Mouse (Mus musculus) spleen, adult 2 months (tissue): Measurements from ENCODE around the gene Arhgef15. TPM values are rescaled to one million over a fixed set of nuclear protein-coding genes. Genes with fewer than 3 reads are reported as not detected.

ENCODE experiments used
- DNase-seq, 2 experiments: peaks; one replicate each; pipeline versions ENCODE4 v3.0.0 to v3.0.0-alpha.2; 2012 to 2021; ENCODE audit warnings: low spot score in 2 of 2, low read depth in 1 of 2
- H3K27ac ChIP-seq: fragments of 200-500 bp; 2 replicates; pipeline ENCODE4 v1.5.1; 2012; ENCODE audit warnings: low read length, inconsistent platforms; ENCODE audit not compliant: insufficient read depth
- H3K27me3 ChIP-seq: fragments of 200-500 bp; 2 replicates; pipeline ENCODE4 v1.6.1; 2012; ENCODE audit warnings: mild to moderate bottlenecking, moderate library complexity, low read length, inconsistent platforms; ENCODE audit not compliant: control insufficient read depth, insufficient read depth
- H3K36me3 ChIP-seq: fragments of 200-500 bp; 2 replicates; pipeline ENCODE4 v1.6.1; 2012; ENCODE audit warnings: mild to moderate bottlenecking, low read length, inconsistent platforms; ENCODE audit not compliant: control insufficient read depth, insufficient read depth
- H3K4me1 ChIP-seq: fragments of 200-500 bp; 2 replicates; pipeline ENCODE4 v1.6.1; 2011; ENCODE audit warnings: inconsistent platforms; ENCODE audit not compliant: control insufficient read depth, insufficient read depth, insufficient read length
- H3K4me3 ChIP-seq: fragments of 200-500 bp; 2 replicates; pipeline ENCODE4 v1.5.1; 2011; ENCODE audit warnings: mild to moderate bottlenecking, inconsistent platforms; ENCODE audit not compliant: insufficient read depth, insufficient read length; ENCODE audit errors: extremely low read depth
- CTCF ChIP-seq: fragments of 200-500 bp; IDR thresholded peaks from 2 replicates; pipeline ENCODE4 v1.5.1; 2011; ENCODE audit warnings: mild to moderate bottlenecking, inconsistent platforms; ENCODE audit not compliant: insufficient read depth, insufficient read length, insufficient replicate concordance; ENCODE audit errors: extremely low read depth
- POLR2A ChIP-seq: fragments of 200-500 bp; IDR thresholded peaks from 2 replicates; pipeline ENCODE4 v1.6.1; 2011; ENCODE audit warnings: low read depth, low read length, inconsistent platforms
- WGBS: fragments of 180-500 bp; shearing (Covaris S2); methylation state at CpG from one replicate; pipeline ENCODE4 v1.1.7; 2018; 5-methylcytosine and 5-hydroxymethylcytosine counted together
- polyA plus RNA-seq: library from polyadenylated mRNA; depleted of rRNA; stranded (reverse); fragments of >200 nt; gene quantifications from 2 replicates; pipeline ENCODE4 v1.2.3, GENCODE M21; 2012

Arhgef15 gene
- polyA plus RNA-seq, 1 experiment = 11.0 TPM

DNA sequence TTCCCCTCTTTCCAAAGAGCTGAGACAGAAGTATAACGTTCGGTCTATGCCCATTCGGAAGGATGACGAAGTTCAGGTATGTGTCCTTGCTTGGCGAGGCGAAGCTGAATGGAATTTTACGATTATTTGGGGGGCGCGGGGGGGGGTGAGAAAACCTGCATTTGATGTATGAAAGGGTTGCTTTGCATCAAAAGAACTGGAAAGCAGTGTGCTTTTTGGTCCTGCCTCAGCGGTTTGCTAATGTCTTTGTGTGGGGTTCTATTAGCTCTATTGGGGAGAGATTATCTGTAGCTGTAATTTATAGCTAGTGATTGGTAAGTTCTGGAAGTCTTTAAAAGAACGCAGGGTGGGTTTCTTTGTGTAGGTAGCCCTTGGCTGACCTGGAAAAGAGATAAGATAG, 54.9 kb downstream of the Arhgef15 start:
- peaks cover 7% of the 10 kb centered on the region; the same call in 1 of the 2 replicates for H3K4me1 ChIP-seq
- H3K27ac ChIP-seq = no peak overlapping the region
- 0 out of 2 replicates have a peak, but pooled peaks cover 2% of the 10 kb centered on the region for H3K27me3 ChIP-seq
- TF ChIP-seq POLR2A = no peak
- no peak for TF ChIP-seq CTCF
- WGBS = 8% methylated on average over 11 of the region's 11 CpGs
- DNase-seq = no peak
- H3K4me3 ChIP-seq = peak overlapping the region; percentile 37; the same call in 1 of the 2 replicates
- peaks cover 33% of the 10 kb centered on the region for H3K36me3 ChIP-seq

DNA sequence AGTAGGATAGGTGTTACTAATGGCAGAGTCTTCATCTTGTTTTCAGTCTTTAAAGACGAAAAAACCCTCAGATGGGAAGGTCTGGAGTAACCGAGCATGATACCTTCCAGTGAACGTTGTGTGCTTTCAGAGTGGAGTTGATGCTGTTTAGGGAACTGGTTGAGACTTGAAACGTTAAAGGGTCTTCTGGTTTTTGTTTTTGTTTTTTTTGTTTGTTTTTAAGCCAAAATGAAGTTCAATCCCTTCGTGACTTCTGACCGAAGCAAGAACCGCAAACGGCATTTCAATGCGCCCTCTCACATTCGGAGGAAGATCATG, 55.3 kb downstream of the Arhgef15 start:
- peak overlapping the region; percentile 89 for H3K4me3 ChIP-seq
- no peak overlapping the region for H3K27ac ChIP-seq
- WGBS = 3% methylated on average over 10 of the region's 10 CpGs
- peaks cover 7% of the 10 kb centered on the region; the same call in 1 of the 2 replicates for H3K4me1 ChIP-seq
- 0 out of 2 replicates have a peak, but pooled peaks cover 2% of the 10 kb centered on the region for H3K27me3 ChIP-seq
- peaks cover 32% of the 10 kb centered on the region for H3K36me3 ChIP-seq
- no peak for DNase-seq
- no peak for TF ChIP-seq CTCF
- no peak for TF ChIP-seq POLR2A

DNA sequence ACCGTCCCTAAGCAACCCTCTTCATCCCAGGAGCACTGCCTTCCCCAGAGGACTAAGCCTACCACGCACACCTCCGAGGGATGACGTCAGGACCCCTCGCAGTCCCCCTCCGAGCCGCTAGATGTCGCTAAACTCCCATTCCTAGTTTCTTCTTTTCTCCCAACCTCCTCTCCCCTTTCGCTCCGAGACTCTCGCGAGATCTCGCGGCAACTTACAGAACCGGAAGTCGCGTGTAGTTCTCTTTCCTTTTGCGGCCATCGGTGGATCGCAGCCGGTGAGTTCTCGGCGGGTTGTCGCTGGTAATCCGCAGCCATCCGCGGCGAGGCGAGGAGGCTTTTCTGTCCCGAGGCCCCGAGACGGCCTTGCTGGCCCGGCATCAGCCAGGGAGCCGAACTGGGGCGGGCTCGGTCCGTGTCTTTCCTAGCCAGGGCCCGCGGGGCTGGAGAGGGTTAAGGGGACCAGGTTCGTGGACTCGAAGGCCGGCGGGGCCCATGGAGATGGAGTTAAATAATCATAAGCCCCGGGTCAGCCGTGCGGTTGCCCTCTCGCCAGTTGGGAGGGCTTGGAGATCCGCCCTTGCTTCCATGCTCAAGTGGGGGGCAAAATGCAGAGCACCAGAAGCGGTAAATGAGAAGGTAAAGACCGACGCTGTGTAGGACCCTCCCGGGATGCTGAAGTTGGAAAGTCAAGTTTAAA, 55.8 kb downstream of the Arhgef15 start, which contains the start of gene Rpl26:
Rpl26 (plus strand) TSS at position 233 of the 696 bp plus-strand sequence.
- peak within 1 kb of the TSS; percentile 89 for H3K4me3 ChIP-seq
- peaks cover 7% of the 10 kb centered on the region; the same call in 1 of the 2 replicates for H3K4me1 ChIP-seq
- WGBS = under 1% methylated on average over 52 of the region's 52 CpGs
- peak within 1 kb of the TSS; percentile 87 for H3K27ac ChIP-seq
- TF ChIP-seq CTCF = peak; percentile 96
- peak; percentile 94 for TF ChIP-seq POLR2A
- peaks cover 29% of the 10 kb centered on the region for H3K36me3 ChIP-seq
- DNase-seq = peak; percentile 97 to 99
- H3K27me3 ChIP-seq = 0 out of 2 replicates have a peak, but pooled peaks cover 2% of the 10 kb centered on the region

DNA sequence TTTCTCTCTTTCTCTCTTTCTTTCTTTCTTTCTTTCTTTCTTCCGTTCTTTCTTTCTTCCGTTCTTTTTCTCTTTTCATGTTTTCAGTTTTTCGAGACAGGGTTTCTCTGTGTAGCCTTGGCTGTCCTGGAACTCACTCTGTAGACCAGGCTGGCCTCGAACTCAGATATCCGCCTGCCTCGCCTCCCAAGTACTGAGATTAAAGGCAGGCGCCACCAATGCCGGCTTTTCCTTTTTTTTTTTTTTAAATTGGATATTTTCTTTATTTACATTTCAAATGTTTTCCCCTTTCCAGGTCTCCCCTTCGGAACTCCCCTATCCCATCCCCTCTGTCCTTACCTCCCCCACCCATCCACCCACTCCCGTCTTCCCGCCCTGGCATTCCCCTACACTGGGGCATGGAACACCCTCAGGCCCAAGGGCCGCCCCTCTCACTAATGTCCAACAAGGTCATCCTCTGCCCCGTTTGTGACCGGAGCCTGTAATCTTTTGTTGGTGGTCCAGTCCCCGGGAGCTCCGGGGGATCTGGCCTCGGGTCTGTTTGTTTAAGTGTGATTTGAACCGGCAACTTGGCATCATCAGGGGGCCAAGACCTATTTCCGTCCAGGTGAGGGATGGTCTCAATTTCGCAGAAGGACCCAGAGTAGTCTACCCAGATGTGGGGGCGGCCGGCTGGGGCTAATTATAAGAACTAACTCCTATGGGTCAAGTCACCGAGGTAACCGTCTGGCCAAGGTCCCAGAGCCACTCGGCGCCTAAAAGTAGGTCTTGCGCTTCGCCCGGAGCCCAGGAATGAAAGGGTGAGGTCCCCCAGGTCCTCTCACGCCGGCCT, 56.5 kb downstream of the Arhgef15 start:
- Histone ChIP-seq H3K4me1 (peaks cover 7% of the 10 kb centered on the region; the same call in 1 of the 2 replicates), H3K36me3 (peaks cover 22% of the 10 kb centered on the region), H3K27me3 (0 out of 2 replicates have a peak, but pooled peaks cover 2% of the 10 kb centered on the region), H3K4me3 (peak overlapping the region; percentile 47), H3K27ac (no peak overlapping the region)
- peak in 1 of 2 experiments; percentile 6 for DNase-seq
- TF ChIP-seq POLR2A (no peak), CTCF (no peak)
- 37% methylated on average over 31 of the region's 31 CpGs for WGBS

DNA sequence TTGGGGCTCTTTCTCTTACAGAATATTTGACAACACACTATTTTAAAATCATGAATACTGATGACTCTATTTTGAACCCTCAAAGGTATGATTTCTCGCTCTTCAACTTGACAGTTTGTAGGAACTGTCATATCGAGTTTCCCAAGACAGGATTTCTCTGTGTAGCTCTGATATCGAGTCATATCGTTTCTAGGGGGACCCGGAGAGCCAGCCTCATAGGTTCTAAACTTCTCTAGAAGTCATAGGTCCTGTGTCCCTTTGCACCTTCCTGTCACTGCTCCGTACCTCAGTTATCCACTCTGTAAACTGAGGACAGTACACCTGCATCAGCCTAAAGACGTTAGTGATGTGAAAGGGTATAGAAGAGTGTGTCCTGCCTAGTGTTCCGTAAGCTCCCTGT, 57.5 kb downstream of the Arhgef15 start:
- DNase-seq = no peak
- H3K4me3 ChIP-seq = no peak overlapping the region
- 72% methylated on average over 8 of the region's 8 CpGs for WGBS
- H3K4me1 ChIP-seq = peaks cover 7% of the 10 kb centered on the region; the same call in 1 of the 2 replicates
- 0 out of 2 replicates have a peak, but pooled peaks cover 2% of the 10 kb centered on the region for H3K27me3 ChIP-seq
- no peak overlapping the region for H3K27ac ChIP-seq
- H3K36me3 ChIP-seq = peaks cover 15% of the 10 kb centered on the region
- no peak for TF ChIP-seq CTCF
- TF ChIP-seq POLR2A = no peak

DNA sequence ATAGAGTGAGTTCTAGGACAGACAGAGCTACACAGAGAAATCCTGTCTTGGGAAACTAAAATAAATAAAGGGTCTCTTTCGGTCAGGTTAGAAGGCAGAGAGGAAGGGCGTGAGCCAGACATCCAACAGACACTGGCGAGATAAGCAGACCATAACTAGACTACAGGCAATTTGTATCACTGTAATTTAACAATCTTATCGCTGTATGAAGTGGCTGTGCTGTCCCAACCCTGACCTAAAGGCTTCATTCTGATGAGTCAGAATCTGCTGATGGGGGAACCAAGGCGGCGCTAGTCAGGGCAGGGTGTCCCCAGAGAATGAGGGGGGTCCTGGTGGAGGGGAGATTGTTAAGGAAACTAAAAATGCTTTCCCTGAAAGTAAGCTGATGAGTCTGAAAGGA, 58.5 kb downstream of the Arhgef15 start:
- no peak for DNase-seq
- Histone ChIP-seq H3K27ac (no peak overlapping the region), H3K36me3 (peaks cover 6% of the 10 kb centered on the region), H3K27me3 (0 out of 2 replicates have a peak, but pooled peaks cover 2% of the 10 kb centered on the region), H3K4me1 (peaks cover 7% of the 10 kb centered on the region; the same call in 1 of the 2 replicates), H3K4me3 (no peak overlapping the region)
- 79% methylated on average over 6 of the region's 6 CpGs for WGBS
- TF ChIP-seq CTCF (no peak), POLR2A (no peak)
